Mouse (Mus musculus): ENCODE measurements at regions not wholly inside any gene's neighbourhood (a gene's known extent, or its start where the extent isn't known, plus 50 kb on each side); places are given as distances from the start of the nearest gene placed in this dataset.

- TF ChIP-seq CTCF (IDR thresholded peaks at IDR 0.05; ENCODE audit: extremely low read depth, insufficient read depth, low read length) (no peak), POLR2A (IDR thresholded peaks at IDR 0.05; ENCODE audit: extremely low read depth, insufficient read depth, low read length) (no peak)
Measured at GRCm38 (mm10) chr13:46055410-46055809, 90.6 kb upstream of the Atxn1 start.

All from cortical plate, adult 2 months (tissue).